Mouse (Mus musculus): ENCODE measurements around the gene Cyp2c37. TPM values are rescaled to one million over a fixed set of nuclear protein-coding genes. Genes with fewer than 3 reads are reported as not detected.
"Not testable (repeated sequence)": the region's sequence is repeated elsewhere in the genome, so short reads cannot be mapped to it uniquely, and the experiment has no call there.

The Cyp2c37 gene
- total RNA-seq (2021) = not detected
- long read RNA-seq, experiment 1 = 0 reads
- long read RNA-seq, experiment 2 = 0 reads

DNA sequence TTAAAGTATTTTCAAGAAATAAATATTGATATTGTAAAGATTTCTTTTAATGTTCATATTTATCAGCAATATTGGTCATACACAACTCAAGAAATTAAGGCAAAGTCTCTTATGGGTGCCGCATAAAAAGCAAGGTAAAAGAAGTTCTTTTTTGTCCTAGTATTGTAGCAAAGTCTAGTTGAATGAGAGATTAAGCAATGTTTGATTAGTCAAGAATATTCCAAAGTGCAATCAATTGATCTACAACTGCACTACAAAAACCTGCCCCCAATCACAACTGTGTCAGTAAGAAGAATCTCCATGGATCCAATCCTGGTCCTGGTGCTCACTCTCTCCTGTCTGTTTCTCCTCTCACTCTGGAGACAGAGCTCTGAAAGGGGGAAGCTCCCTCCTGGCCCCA is at the start of gene Cyp2c37:
TSS of gene Cyp2c37 (plus strand) at position 285 of the 400 bp plus-strand sequence.
- H3K4me3 ChIP-seq; DNase-seq (ENCODE audit: extremely low spot score in 1 of 2, low spot score in 2 of 2); H3K27ac ChIP-seq; intact Hi-C loops (cut with DNase I): not testable (repeated sequence)

DNA sequence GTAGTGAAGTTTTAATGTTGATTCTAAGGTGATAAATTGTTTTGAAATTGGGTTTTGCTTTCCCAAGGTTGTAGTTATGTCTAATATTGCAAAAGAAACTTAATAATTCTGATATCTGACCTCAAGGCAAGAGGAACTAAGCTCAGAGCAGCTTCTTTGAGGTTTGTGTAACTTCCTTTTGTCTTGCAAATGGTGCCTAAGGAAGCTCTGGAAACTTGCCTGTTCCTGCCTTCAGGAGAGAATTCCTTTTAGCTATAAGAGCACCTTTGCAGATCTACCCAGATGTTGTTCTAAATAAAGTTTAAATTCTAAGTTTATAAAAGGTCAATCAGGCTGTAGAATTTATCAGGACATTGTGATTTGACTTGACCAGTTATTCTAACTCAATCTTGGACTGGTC is 31.4 kb upstream of the Cyp2c37 start:
- intact Hi-C loops (cut with DNase I); H3K4me3 ChIP-seq; H3K27ac ChIP-seq; DNase-seq (ENCODE audit: extremely low spot score in 1 of 2, low spot score in 2 of 2): not testable (repeated sequence)

DNA sequence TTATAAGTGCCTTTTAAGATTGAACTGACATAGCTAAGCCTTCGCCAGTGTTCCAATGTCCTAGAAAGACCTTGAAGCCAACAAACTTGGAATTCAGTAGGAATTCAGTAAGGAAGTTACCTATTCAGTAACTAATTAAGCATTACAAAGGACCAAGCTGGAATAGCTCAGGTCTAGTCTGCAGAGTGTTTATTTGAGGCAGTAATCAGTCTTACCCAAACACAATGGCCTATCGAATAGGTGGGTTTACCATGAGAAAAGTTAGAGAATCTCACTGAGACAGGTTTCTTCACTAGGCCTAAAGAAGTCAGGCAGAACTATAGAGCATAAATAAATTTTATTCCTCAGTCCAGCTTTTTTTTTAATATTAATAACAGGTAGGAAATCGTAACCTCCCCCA is 21.1 kb upstream of the Cyp2c37 start:
- DNase-seq (ENCODE audit: extremely low spot score in 1 of 2, low spot score in 2 of 2); H3K4me3 ChIP-seq; intact Hi-C loops (cut with DNase I); H3K27ac ChIP-seq: not testable (repeated sequence)

DNA sequence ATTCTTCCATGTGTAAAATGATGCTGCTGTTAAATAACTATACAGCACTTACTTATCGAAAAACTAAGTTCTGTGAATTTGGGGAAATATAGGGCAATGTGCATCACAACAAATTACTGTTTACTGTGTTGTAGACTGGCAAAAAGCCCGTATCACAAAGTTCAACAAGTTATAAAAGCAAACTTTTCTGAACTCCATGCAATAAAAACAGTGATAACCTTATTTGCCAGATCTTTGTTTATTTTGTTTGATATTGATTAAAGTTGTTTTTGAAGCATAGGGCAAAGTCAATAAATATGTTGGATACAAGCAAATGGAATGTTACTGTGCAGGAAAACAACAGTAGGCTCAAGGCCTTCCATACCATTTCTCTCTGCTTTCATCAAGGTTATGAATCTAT is 2.8 kb upstream of the Cyp2c37 start:
- TF ChIP-seq CTCF (IDR thresholded peaks at IDR 0.05) = no peak
- Histone ChIP-seq H3K27ac (no peak overlapping the region), H3K4me3 (no peak overlapping the region)
- DNase-seq (ENCODE audit: extremely low spot score in 1 of 2, low spot score in 2 of 2) = no peak
- intact Hi-C loops (cut with DNase I) = no loop called here

Other genes with a start within 250 kb of the Cyp2c37 start
- not detected for gene Cyp2c40, start 179.6 kb upstream of the Cyp2c37 start, total RNA-seq (2021)
- gene Cyp2c69, start 105.6 kb upstream of the Cyp2c37 start, total RNA-seq (2021) = not detected
- gene Cyp2c54, start 81.4 kb downstream of the Cyp2c37 start, total RNA-seq (2021) = not detected
- gene Cyp2c50, start 97.3 kb downstream of the Cyp2c37 start, total RNA-seq (2021) = not detected
- 1 to 10 TPM; 1.3 to 1.5 TPM for gene Cyp2c70, start 194.9 kb downstream of the Cyp2c37 start, total RNA-seq (2021)